Mouse (Mus musculus): ENCODE data around the gene Pik3r2. TPM values are rescaled to one million over a fixed set of nuclear protein-coding genes. Genes with fewer than 3 reads are reported as not detected.

The Pik3r2 gene
- polyA plus RNA-seq, 1 experiment from 2014 or later: 21.5 TPM

GRCm38 (mm10) chr8:70747211-70747890, 29.2 kb downstream of the Pik3r2 start:
- H3K4me2 ChIP-seq: no peak overlapping the region
- no peak for ATAC-seq (replicated peaks; ENCODE audit: insufficient number of reproducible peaks, low FRiP score, low TSS enrichment)
- WGBS (ENCODE audit: insufficient replicate concordance): 77% methylated on average over 18 of the region's 18 CpGs
- no peaks in the 10 kb centered on the region for H3K9me3 ChIP-seq (replicated peaks; ENCODE audit: control insufficient read depth, low read length)
- H3K27me3 ChIP-seq (ENCODE audit: control insufficient read depth, insufficient read depth, low read length): peaks cover 81% of the 10 kb centered on the region
- H3K4me1 ChIP-seq (ENCODE audit: control insufficient read depth, insufficient read depth, low read length): peaks cover 14% of the 10 kb centered on the region
- H3K36me3 ChIP-seq (ENCODE audit: control insufficient read depth, insufficient read depth, low read length): no peaks in the 10 kb centered on the region
- no peak overlapping the region for H3K4me3 ChIP-seq (ENCODE audit: low read depth, low read length)
- no peak overlapping the region for H3K9ac ChIP-seq (ENCODE audit: low read depth, low read length)
- H3K27ac ChIP-seq (ENCODE audit: low read depth, low read length): no peak overlapping the region

GRCm38 (mm10) chr8:70746676-70747075, 29.8 kb downstream of the Pik3r2 start:
- H3K27ac ChIP-seq (ENCODE audit: low read depth, low read length): no peak overlapping the region
- H3K9ac ChIP-seq (ENCODE audit: low read depth, low read length): no peak overlapping the region
- H3K27me3 ChIP-seq (ENCODE audit: control insufficient read depth, insufficient read depth, low read length): peaks cover 88% of the 10 kb centered on the region
- H3K36me3 ChIP-seq (ENCODE audit: control insufficient read depth, insufficient read depth, low read length): no peaks in the 10 kb centered on the region
- no peaks in the 10 kb centered on the region for H3K9me3 ChIP-seq (replicated peaks; ENCODE audit: control insufficient read depth, low read length)
- peaks cover 21% of the 10 kb centered on the region for H3K4me1 ChIP-seq (ENCODE audit: control insufficient read depth, insufficient read depth, low read length)
- H3K4me3 ChIP-seq (ENCODE audit: low read depth, low read length): no peak overlapping the region
- WGBS (ENCODE audit: insufficient replicate concordance): 60% methylated on average over 9 of the region's 9 CpGs
- H3K4me2 ChIP-seq: no peak overlapping the region
- ATAC-seq (replicated peaks; ENCODE audit: insufficient number of reproducible peaks, low FRiP score, low TSS enrichment): no peak

GRCm38 (mm10) chr8:70745691-70746220, 30.8 kb downstream of the Pik3r2 start:
- H3K36me3 ChIP-seq (ENCODE audit: control insufficient read depth, insufficient read depth, low read length): no peaks in the 10 kb centered on the region
- H3K27me3 ChIP-seq (ENCODE audit: control insufficient read depth, insufficient read depth, low read length): peaks cover 88% of the 10 kb centered on the region
- no peak overlapping the region for H3K4me2 ChIP-seq
- H3K9ac ChIP-seq (ENCODE audit: low read depth, low read length): no peak overlapping the region
- H3K27ac ChIP-seq (ENCODE audit: low read depth, low read length): no peak overlapping the region
- ATAC-seq (replicated peaks; ENCODE audit: insufficient number of reproducible peaks, low FRiP score, low TSS enrichment): no peak
- WGBS (ENCODE audit: insufficient replicate concordance): 51% methylated on average over 19 of the region's 19 CpGs
- no peak overlapping the region for H3K4me3 ChIP-seq (ENCODE audit: low read depth, low read length)
- peaks cover 25% of the 10 kb centered on the region for H3K4me1 ChIP-seq (ENCODE audit: control insufficient read depth, insufficient read depth, low read length)
- no peaks in the 10 kb centered on the region for H3K9me3 ChIP-seq (replicated peaks; ENCODE audit: control insufficient read depth, low read length)

- Histone ChIP-seq H3K27ac (ENCODE audit: low read depth, low read length) (no peak overlapping the region), H3K4me2 (no peak overlapping the region), H3K4me1 (ENCODE audit: control insufficient read depth, insufficient read depth, low read length) (peaks cover 25% of the 10 kb centered on the region), H3K27me3 (ENCODE audit: control insufficient read depth, insufficient read depth, low read length) (peaks cover 82% of the 10 kb centered on the region), H3K9me3 (replicated peaks; ENCODE audit: control insufficient read depth, low read length) (no peaks in the 10 kb centered on the region), H3K4me3 (ENCODE audit: low read depth, low read length) (no peak overlapping the region), H3K36me3 (ENCODE audit: control insufficient read depth, insufficient read depth, low read length) (no peaks in the 10 kb centered on the region), H3K9ac (ENCODE audit: low read depth, low read length) (no peak overlapping the region)
- 48% methylated on average over 11 of the region's 11 CpGs for WGBS (ENCODE audit: insufficient replicate concordance)
- no peak for ATAC-seq (replicated peaks; ENCODE audit: insufficient number of reproducible peaks, low FRiP score, low TSS enrichment)
These were observed 31.7 kb downstream of the Pik3r2 start for GRCm38 (mm10) chr8:70744806-70745205.

GRCm38 (mm10) chr8:70743656-70744590, 32.6 kb downstream of the Pik3r2 start:
- no peaks in the 10 kb centered on the region for H3K36me3 ChIP-seq (ENCODE audit: control insufficient read depth, insufficient read depth, low read length)
- no peaks in the 10 kb centered on the region for H3K9me3 ChIP-seq (replicated peaks; ENCODE audit: control insufficient read depth, low read length)
- WGBS (ENCODE audit: insufficient replicate concordance): 5% methylated on average over 48 of the region's 48 CpGs
- ATAC-seq (replicated peaks; ENCODE audit: insufficient number of reproducible peaks, low FRiP score, low TSS enrichment): no peak
- H3K9ac ChIP-seq (ENCODE audit: low read depth, low read length): no peak overlapping the region; the same call in 1 of the 2 replicates
- H3K4me3 ChIP-seq (ENCODE audit: low read depth, low read length): peak overlapping the region; percentile 31
- peak overlapping the region; percentile 49 for H3K4me2 ChIP-seq
- H3K27me3 ChIP-seq (ENCODE audit: control insufficient read depth, insufficient read depth, low read length): peaks cover 73% of the 10 kb centered on the region
- no peak overlapping the region for H3K27ac ChIP-seq (ENCODE audit: low read depth, low read length)
- H3K4me1 ChIP-seq (ENCODE audit: control insufficient read depth, insufficient read depth, low read length): peaks cover 25% of the 10 kb centered on the region

- 3% methylated on average over 38 of the region's 38 CpGs for WGBS (ENCODE audit: insufficient replicate concordance)
- H3K4me1 ChIP-seq (ENCODE audit: control insufficient read depth, insufficient read depth, low read length): peaks cover 25% of the 10 kb centered on the region
- H3K4me2 ChIP-seq: peak overlapping the region; percentile 49
- H3K9ac ChIP-seq (ENCODE audit: low read depth, low read length): peak overlapping the region; percentile 18; the same call in 1 of the 2 replicates
- H3K4me3 ChIP-seq (ENCODE audit: low read depth, low read length): peak overlapping the region; percentile 31
- no peaks in the 10 kb centered on the region for H3K36me3 ChIP-seq (ENCODE audit: control insufficient read depth, insufficient read depth, low read length)
- no peak overlapping the region for H3K27ac ChIP-seq (ENCODE audit: low read depth, low read length)
- peaks cover 65% of the 10 kb centered on the region for H3K27me3 ChIP-seq (ENCODE audit: control insufficient read depth, insufficient read depth, low read length)
- H3K9me3 ChIP-seq (replicated peaks; ENCODE audit: control insufficient read depth, low read length): no peaks in the 10 kb centered on the region
- ATAC-seq (replicated peaks; ENCODE audit: insufficient number of reproducible peaks, low FRiP score, low TSS enrichment): no peak
These were observed 33.4 kb downstream of the Pik3r2 start for GRCm38 (mm10) chr8:70742981-70743655.

GRCm38 (mm10) chr8:70742176-70742575, 34.3 kb downstream of the Pik3r2 start:
- Histone ChIP-seq H3K36me3 (ENCODE audit: control insufficient read depth, insufficient read depth, low read length) (no peaks in the 10 kb centered on the region), H3K4me2 (no peak overlapping the region), H3K4me1 (ENCODE audit: control insufficient read depth, insufficient read depth, low read length) (peaks cover 25% of the 10 kb centered on the region), H3K9ac (ENCODE audit: low read depth, low read length) (no peak overlapping the region), H3K27me3 (ENCODE audit: control insufficient read depth, insufficient read depth, low read length) (peaks cover 57% of the 10 kb centered on the region), H3K9me3 (replicated peaks; ENCODE audit: control insufficient read depth, low read length) (no peaks in the 10 kb centered on the region), H3K4me3 (ENCODE audit: low read depth, low read length) (no peak overlapping the region), H3K27ac (ENCODE audit: low read depth, low read length) (no peak overlapping the region)
- no peak; the same call in 1 of the 2 replicates for ATAC-seq (replicated peaks; ENCODE audit: insufficient number of reproducible peaks, low FRiP score, low TSS enrichment)
- WGBS (ENCODE audit: insufficient replicate concordance): 28% methylated on average over 11 of the region's 11 CpGs

GRCm38 (mm10) chr8:70741661-70742060, 34.9 kb downstream of the Pik3r2 start:
- Histone ChIP-seq H3K27ac (ENCODE audit: low read depth, low read length) (no peak overlapping the region), H3K9ac (ENCODE audit: low read depth, low read length) (no peak overlapping the region), H3K27me3 (ENCODE audit: control insufficient read depth, insufficient read depth, low read length) (peaks cover 54% of the 10 kb centered on the region), H3K4me3 (ENCODE audit: low read depth, low read length) (no peak overlapping the region), H3K36me3 (ENCODE audit: control insufficient read depth, insufficient read depth, low read length) (no peaks in the 10 kb centered on the region), H3K4me2 (no peak overlapping the region), H3K9me3 (replicated peaks; ENCODE audit: control insufficient read depth, low read length) (no peaks in the 10 kb centered on the region), H3K4me1 (ENCODE audit: control insufficient read depth, insufficient read depth, low read length) (peaks cover 25% of the 10 kb centered on the region)
- no peak for ATAC-seq (replicated peaks; ENCODE audit: insufficient number of reproducible peaks, low FRiP score, low TSS enrichment)
- 45% methylated on average over 5 of the region's 5 CpGs for WGBS (ENCODE audit: insufficient replicate concordance)
